Mouse (Mus musculus) kidney, postnatal 14 days (tissue): ENCODE measurements around the gene Ankrd45.
"Not testable (repeated sequence)": the region's sequence is repeated elsewhere in the genome, so short reads cannot be mapped to it uniquely, and the experiment has no call there.

Experiments used
- DNase-seq: peaks from one replicate; pipeline ENCODE4 v3.0.0; 2022; ENCODE audit warnings: mixed read lengths

Ankrd45 gene

DNA sequence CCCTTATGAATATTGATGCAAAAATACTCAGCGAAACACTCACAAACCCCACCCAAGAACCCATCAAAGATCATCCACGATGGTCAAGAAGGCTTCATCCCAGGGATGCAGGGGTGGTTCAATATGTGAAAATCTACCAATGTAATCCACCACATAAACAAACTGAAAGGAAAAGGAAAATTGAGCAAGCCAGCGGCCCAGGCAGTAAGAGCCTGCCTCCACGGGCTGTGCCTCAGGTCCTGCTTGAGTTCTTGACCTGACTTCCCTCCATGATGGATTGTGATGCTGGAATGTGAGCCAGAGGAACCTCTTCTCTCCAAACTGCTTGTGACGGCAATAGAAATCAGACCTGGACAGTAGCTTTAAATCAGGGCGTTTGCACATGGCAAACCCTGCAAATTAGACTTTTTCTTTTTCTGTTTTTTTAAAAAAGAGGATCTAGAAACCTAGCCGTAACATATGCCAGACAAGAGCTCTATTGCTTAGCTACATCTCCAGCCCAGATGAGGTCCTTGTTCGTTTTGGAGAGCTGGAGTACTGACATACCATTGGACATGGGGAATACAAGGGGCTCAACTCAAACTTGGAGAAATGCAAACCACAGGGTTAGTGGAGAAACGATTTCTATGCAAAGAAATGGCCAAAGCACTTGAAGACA is 47.9 kb downstream of the Ankrd45 start:
- DNase-seq, result no peak

DNA sequence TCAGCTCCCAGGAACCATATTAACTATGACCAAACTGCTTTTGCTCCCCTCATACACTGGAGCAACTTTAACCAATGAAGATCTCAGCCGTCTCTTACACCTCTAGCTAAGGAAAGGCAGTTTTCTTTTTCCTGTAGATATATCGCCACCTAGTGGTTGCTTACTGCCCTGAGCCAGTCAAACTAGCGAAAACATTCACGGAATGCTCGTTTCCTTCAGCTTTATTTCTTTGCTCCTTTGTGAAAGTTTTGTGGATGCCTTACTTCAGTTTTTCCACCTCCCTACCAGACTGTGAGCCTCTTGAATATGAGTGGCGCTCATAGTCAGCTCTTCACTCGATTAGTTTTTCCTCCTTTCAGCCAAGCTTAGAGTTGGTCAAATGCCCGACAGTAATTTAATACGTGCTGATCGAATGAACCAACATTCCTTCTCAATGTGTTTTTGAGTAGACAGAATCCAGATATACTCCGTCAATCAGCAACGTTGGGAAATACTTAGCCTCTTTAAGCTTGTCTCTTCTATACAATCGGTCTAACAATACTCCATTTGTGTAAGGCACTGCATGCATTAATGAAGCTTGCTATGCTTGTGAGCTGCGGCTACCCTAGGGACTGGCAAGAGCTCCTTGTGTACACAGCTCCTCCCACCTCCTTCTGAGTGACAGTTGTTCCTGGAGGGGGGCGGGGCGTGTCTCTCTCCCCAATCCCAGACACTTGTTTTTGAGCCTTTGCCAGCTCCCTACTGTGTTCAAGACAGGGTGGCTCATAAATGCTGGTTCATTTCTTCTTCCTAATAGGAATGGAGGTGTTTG is 53.3 kb downstream of the Ankrd45 start:
- DNase-seq, result peak; percentile 84

DNA sequence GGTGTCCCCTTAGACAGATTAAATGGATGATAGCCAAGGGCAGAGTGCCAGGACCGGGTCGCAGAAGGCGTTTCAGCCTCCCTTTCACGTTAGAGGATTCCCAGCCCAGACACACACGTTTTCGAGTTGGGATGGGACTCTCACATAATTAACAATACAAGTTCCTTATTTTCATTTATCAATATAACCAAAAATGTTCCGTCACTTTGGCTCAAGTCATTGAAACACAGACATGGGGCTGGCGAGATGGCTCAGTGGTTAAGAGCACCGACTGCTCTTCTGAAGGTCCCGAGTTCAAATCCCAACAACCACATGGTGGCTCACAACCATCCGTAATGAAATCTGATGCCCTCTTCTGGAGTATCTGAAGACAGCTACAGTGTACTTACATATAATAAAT is 53.9 kb downstream of the Ankrd45 start:
- DNase-seq, result not testable (repeated sequence)

GRCm38 (mm10) chr1:161199856-161200255 is 57.4 kb downstream of the Ankrd45 start:
- DNase-seq, result no peak

- peak; percentile 19 for DNase-seq
These were observed 72.0 kb downstream of the Ankrd45 start for GRCm38 (mm10) chr1:161214465-161214864.

DNA sequence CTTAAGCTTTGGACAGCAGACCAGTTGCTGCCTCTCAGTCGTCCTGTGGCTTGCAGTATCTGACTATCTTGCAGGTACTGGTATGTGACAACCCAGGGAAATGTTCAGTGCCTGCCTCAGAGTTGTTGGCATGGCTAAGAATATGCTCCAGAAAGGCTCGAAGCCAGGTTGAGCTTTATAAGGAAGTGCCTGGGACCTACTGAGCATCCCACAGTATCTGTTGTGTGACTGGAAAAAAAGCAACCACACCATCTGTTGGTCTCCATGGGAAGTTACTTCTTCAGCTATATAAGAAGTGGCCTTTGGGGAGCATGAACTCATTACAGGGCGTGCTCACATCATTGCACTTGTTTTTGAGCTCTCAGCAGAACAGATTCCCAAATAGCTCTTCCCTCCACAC is 77.3 kb downstream of the Ankrd45 start:
- no peak for DNase-seq
